ENCODE assay signal across 9 mouse cellular contexts in the genomic region with DNA sequence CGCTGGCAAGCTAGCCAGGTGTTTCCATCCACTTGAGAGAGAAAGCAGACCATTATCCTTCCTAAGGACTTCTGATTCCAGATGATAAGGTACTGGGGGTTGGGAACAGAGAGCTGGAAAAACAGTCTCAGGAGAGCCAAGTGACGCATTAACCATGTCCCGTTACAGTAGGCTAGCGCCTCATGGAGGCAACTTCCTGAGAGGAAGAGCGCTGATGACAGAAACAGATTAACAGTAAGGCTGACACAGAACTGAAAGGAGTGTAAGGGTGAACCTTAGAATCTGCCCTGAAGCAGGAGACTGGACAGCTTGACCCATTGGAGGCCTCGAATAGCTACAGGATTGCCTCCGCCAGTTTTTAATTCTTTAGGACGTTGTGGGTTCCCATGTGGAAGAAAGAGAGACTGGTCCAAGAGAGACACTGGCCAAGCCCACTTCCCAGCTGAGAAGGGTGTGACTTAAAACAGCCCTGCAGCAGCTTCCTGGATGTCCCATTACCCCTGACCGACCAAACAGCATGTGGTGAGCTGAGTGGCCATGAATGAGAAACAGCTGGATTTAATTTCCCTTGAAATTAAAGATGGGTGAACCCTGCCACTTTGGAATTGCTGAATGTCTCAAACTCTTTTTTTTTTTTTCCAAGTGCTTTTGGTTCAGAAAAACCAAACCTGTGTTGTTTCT.
A peak's percentile ranks its signal among the peaks of the same experiment; 100 is the strongest.
DNase-seq lines count a peak whose midpoint lies in the region; ATAC-seq and TF ChIP-seq lines count a peak whose summit lies in the region.
"Had no signal": no experiment of that assay in that cellular context is flagged by ENCODE, and none has a peak within 500 bp of the region (broad histone marks: within the 10 kb centered on the region; RNA-seq: fewer than 3 reads in every experiment).

No protein-coding gene starts in this region.

- H3K4me3 ChIP-seq in heart, adult 2 months, result no peak overlapping the region
- H3K4me3 ChIP-seq in limb, embryonic 10.5 days, result no peak overlapping the region

- H3K27ac ChIP-seq in heart, adult 2 months, result peak overlapping the region; percentile 67
- H3K27ac ChIP-seq in limb, embryonic 10.5 days, result peak overlapping the region; percentile 39

- ATAC-seq in erythroid progenitor cell, adult 5-6 weeks (replicated peaks; ENCODE audit: low FRiP score, poor library complexity, severe bottlenecking), result no peak

- no peaks in the 10 kb centered on the region for H3K79me2 ChIP-seq in heart, adult 2 months (replicated peaks; ENCODE audit: control insufficient read depth, insufficient read depth, low read length)

- H3K9me3 ChIP-seq in limb, embryonic 10.5 days (replicated peaks), result no peaks in the 10 kb centered on the region

- no peaks in the 10 kb centered on the region for H3K27me3 ChIP-seq in heart, adult 2 months (ENCODE audit: control insufficient read depth, insufficient read depth, low read length)
- H3K27me3 ChIP-seq in limb, embryonic 10.5 days (ENCODE audit: low read depth, poor library complexity, severe bottlenecking), result no peaks in the 10 kb centered on the region

- DNase-seq in gastrocnemius, postnatal 14 days, result peak; percentile 12
- DNase-seq in gastrocnemius, postnatal 4 days (ENCODE audit: low spot score in 2 of 2), result no peak
- DNase-seq in NIH3T3 (ENCODE audit: low read depth), result peak; percentile 57
- peak; percentile 45 to 56 for DNase-seq in heart, adult 2 months
- DNase-seq in limb, embryonic 10.5 days (ENCODE audit: low spot score), result peak; percentile 58
- DNase-seq in Muller cell, postnatal 12 days (ENCODE audit: inconsistent ontology term), result no peak
- no peak for DNase-seq in cerebellum, adult 9-10 months
- DNase-seq: B cell, adult 2 months had no signal

- no peak overlapping the region for H3K9ac ChIP-seq in heart, adult 2 months (ENCODE audit: low read depth, low read length)

- peaks cover 8% of the 10 kb centered on the region for H3K4me1 ChIP-seq in heart, adult 2 months (ENCODE audit: control insufficient read depth, insufficient read depth, low read length)
- H3K4me1 ChIP-seq in limb, embryonic 10.5 days, result peaks cover 25% of the 10 kb centered on the region

- peaks cover 2% of the 10 kb centered on the region; the same call in 1 of the 2 replicates for H3K36me3 ChIP-seq in heart, adult 2 months (ENCODE audit: control insufficient read depth, insufficient read depth, low read length)
- H3K36me3 ChIP-seq in limb, embryonic 10.5 days, result no peaks in the 10 kb centered on the region

- TF ChIP-seq CTCF in heart, adult 2 months (IDR thresholded peaks at IDR 0.05), result peak; percentile 11; the same call in 1 of the 2 replicates

- TF ChIP-seq POLR2A in heart, adult 2 months (IDR thresholded peaks at IDR 0.05; ENCODE audit: insufficient read depth, low read depth, low read length), result no peak; the same call in 1 of the 2 replicates

- peak; percentile 76 for TF ChIP-seq EP300 in heart, adult 2 months (IDR thresholded peaks at IDR 0.05; ENCODE audit: insufficient read depth, low read depth, low read length)

- WGBS in heart, adult 2 months, result 28% methylated on average over 9 of the region's 9 CpGs
- WGBS in limb, embryonic 10.5 days, result 52% methylated on average over 9 of the region's 9 CpGs

- intact Hi-C loops in gastrocnemius, postnatal 14 days (cut with DNase I; ENCODE audit: low total_unique reads), result no loop called here
- intact Hi-C loops in heart, adult 2 months (cut with DNase I), result loop anchor here (1.0 to 5.0 kb wide), 3 partner anchors 17 to 125 kb away; no protein-coding TSS in a partner anchor

Comparison
In these comparisons a context has a peak if more than half of its experiments do, and no peak if none do; other contexts are left out.
1. DNase-seq: peak in gastrocnemius, postnatal 14 days (single experiment), NIH3T3 (single experiment), heart, adult 2 months (2 of 2) and limb, embryonic 10.5 days (single experiment); none in gastrocnemius, postnatal 4 days (0 of 2), Muller cell, postnatal 12 days (single experiment) and cerebellum, adult 9-10 months (single experiment).